Mouse (Mus musculus) cerebellum, postnatal 36 days (tissue): ENCODE measurements around the gene Hoxb6.

Source experiments
- DNase-seq, 2 experiments: peaks; one replicate each; pipeline ENCODE4 v3.0.0; 2021 to 2022; ENCODE audit warnings: mixed read lengths in 2 of 2

The Hoxb6 gene

DNA sequence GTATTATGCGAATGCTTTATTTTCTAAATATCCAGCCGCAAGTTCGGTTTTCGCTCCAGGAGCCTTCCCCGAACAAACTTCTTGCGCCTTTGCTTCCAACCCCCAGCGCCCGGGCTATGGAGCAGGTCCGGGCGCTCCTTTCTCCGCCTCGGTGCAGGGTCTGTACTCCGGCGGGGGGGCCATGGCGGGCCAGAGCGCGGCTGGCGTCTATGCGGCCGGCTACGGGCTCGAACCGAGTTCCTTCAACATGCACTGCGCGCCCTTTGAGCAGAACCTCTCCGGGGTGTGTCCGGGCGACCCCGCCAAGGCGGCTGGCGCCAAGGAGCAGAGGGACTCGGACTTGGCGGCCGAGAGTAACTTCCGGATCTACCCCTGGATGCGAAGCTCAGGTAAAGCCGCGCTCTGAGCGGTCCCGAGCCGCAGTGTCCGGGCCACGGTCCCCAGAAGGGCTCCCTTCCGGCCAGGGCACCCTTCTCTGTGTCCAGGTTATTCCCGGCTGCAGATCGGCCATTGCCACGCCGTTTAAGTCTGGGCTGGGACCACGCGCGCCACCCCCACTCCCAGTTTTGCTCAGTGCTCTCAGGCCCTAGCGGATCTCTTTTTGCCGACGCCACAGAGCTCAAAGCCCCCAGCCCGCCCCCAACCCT, 5.4 kb upstream of the Hoxb6 start:
- no peak for DNase-seq

DNA sequence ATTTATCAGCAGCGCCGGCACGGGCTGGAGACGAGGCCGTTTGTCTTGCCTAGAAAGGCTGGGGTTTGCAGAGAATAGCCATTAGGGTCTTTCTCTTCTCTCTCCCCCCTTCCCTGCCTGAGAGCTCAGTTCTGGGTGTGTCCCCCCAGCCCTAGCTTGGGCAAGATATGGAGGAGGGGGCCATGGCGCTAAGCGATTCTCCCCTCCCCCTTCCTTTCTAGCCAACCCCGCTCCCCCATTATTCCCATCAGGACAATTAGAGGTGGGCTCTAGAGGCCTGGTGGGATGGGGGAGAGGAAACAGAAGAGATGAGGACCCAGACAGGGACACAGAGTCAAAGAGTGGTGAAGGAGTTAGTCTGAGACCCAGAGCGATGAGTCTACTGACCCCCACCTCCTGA, 4.9 kb upstream of the Hoxb6 start:
- no peak for DNase-seq

- DNase-seq = no peak
Measured at GRCm38 (mm10) chr11:96288455-96289221, 3.6 kb upstream of the Hoxb6 start.

DNA sequence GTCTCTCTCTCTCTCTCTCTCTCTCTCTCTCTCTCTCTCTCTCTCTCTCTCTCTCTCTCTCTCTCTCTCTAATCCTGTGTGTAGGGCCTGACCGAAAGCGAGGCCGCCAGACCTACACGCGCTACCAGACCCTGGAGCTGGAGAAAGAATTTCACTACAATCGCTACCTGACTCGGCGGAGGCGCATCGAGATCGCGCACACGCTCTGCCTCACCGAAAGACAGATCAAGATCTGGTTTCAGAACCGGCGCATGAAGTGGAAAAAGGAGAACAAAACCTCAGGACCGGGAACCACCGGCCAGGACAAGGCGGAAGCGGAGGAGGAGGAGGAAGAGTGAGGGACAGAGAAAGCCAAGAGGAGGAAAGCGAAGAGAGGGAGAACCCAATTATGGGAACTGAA, 3.0 kb upstream of the Hoxb6 start:
- no peak for DNase-seq

GRCm38 (mm10) chr11:96289837-96290236, 2.4 kb upstream of the Hoxb6 start:
- DNase-seq = no peak

DNA sequence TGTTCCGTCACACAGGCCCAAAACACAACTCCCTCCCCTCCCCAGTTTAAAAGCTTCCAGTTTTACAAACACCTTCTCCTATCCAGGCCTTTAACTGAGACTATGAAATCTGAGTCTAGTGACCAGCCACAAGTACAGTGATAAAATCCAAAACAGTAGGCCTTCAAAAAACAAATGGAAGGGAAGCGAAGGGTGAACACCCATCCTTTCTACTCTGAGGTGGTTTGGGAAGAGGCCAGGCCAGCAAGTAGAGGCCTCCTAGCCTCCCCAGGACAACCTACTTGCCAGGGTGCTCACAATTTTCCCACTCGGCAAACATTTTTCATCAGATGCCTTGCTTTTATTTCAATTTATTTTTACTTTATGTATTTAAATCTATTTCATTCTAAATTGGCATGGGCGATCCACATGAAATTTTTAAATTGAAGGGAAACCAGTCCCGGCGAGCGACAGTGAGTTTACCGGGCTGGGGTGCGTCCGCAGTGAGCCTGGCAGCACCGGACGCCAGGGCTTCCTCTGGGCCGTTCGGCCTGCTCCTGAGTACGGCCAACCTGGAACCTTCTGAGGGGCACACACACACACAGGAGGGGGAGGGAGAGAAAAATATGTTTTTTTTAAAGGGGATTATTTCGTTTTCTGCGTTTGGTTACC, 1.4 kb upstream of the Hoxb6 start:
- DNase-seq = no peak

- no peak for DNase-seq
Measured at GRCm38 (mm10) chr11:96292565-96293301, 457 bp downstream of the Hoxb6 start.

DNA sequence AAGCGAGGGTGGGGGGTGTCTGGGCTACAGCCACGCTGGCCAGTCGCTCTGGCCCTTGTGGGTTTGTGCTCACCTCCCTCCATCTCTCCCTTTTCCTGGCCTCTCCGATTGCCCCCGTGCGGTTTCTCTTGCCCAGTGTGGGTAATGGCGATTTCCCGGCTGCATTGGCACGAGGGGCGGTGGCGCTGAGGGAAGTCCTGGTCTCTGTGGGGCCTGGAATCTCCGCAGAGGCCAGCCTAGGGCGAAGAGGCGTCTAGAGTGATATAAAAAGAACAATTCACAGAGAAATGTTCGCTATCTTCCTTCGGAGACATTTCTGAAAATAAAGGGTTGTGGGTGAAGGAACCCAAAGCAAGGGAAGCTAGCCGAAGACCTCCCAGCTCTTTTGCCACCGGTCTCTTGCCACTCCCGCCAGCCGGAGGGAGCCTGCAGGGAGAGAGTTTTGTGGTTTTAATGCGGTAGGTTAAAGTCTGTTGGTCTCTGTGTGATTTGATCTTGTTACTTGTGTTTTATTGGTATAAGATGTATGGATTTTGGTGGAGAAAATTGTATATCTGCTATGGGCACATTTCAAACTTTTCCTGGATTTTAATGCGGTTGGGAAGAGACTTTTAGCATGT, 1.1 kb downstream of the Hoxb6 start:
- DNase-seq = no peak

DNA sequence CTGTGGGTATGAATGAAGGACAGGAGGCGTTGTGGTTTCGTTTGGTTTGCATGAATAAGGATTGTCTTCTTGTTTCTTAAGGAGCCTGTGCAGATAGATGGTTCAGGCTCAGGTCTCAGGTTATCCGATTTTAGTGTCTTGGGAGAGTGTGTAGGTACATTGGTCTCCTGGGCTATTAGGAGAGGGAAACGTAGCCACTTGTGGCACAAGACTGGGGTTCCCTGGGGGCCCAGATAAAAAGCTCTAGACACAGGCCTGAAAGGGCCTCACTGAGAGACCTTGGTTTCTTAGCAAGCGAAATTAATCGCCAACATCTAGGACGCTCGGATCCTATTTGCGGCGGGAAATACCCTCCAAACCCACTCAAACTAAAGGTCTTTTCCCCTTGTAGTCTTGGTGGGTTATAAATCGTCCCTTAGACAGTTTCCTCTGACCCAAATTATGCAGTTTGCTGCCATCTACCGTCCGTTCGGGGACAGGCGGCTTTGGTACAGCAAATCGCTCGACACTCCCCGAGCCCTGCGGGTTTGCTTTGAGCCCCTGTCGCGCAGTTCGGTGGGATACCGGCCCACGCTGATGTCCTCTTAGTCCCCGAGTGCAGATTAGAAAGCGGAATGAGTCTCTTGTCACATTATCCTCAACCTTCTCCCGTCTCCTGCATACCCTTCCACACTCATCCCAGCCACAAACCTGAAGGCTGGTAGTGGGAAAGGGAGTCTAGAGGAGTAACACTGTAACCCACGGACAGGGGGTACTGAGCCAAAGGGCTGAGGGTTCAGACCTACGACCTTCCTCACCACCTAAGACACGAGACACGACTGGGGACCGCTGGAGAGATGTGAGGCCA, 2.2 kb downstream of the Hoxb6 start:
- DNase-seq = peak; percentile 48 to 51

DNA sequence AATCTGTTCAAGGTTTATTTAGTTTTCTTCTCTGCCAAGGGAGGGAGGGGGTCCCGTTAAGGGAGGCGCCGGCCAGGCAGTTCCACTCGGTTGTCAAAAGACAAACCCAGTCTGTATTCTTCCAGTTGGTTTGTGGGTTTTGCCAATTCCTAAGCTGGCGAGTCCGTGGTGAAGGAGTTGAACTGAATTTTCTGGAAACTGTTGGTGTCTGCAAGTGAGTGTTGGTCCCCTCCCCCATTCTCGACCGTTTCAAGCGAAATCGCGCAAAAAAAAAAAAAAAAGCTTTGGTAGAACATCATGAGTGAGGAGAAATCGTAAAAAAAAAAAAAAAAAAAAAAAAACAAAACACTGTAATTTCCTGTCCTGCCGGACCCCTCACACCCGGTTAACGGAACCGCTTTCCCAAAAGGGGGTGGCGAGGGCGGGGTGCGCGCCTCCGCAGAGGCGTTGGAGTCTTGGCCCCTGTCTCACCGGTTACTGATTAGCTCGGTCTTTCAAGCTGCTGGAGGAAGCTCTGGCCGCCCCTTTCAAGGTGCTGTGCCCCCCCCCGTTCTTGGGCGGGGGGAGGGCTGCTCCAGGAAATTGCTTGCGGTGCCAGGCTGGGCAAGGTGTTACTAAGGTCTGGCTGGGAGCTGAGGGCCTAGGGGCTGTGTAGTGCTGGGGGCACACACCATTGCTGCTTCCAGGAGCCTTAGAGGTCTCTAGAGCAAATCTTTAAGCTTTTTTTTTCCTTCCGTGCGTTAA, 3.0 kb downstream of the Hoxb6 start:
- no peak for DNase-seq

DNA sequence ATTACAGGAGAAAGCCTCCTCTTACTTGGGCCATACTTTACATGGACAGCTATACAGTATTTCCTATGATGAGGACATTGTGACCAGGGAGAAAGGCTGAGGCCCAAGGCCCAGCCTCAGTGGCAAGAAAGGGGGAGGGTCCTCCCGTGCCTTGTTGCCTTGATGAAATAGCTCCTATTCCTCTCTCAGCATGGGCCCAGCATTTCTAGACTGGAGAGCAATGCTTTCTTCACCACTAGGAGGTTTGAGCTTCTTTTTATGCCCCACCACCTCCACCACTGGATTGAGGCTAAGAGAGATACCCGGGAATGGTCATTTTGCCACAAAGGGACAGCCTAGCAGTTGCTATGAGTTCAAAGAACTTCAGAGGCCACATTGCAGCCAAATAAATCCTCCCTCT, 4.7 kb downstream of the Hoxb6 start:
- no peak for DNase-seq

- no peak for DNase-seq
Measured at GRCm38 (mm10) chr11:96297428-96297827, 5.2 kb downstream of the Hoxb6 start.

- DNase-seq = no peak
Measured at GRCm38 (mm10) chr11:96297968-96298635, 5.8 kb downstream of the Hoxb6 start.

DNA sequence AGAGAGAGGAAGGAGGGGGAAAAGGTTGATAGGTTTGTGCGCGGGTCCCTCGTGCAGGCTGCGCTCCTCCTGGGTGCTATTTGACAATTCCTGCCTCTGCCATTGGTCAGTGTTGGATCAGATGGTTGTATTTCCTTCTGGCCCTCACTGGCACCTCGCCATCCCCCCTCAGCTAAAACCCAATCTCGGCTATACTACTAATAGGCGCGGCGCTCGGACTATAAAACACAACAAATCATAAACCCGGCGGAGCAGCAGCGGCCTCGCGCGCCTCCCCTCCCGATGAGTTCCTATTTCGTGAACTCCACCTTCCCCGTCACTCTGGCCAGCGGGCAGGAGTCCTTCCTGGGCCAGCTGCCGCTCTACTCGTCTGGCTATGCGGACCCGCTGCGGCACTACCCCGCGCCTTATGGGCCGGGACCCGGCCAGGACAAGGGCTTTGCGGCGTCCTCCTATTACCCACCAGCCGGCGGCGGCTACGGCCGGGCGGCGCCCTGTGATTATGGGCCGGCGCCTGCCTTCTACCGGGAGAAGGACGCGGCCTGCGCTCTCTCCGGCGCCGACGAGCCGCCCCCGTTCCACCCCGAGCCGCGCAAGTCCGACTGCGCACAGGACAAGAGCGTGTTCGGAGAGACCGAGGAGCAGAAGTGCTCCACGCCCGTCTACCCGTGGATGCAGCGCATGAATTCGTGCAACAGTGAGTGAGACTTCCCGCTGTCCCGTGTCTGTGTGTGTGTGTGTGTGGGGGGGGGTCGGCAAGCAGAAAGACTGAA, 6.8 kb downstream of the Hoxb6 start:
- no peak for DNase-seq

DNA sequence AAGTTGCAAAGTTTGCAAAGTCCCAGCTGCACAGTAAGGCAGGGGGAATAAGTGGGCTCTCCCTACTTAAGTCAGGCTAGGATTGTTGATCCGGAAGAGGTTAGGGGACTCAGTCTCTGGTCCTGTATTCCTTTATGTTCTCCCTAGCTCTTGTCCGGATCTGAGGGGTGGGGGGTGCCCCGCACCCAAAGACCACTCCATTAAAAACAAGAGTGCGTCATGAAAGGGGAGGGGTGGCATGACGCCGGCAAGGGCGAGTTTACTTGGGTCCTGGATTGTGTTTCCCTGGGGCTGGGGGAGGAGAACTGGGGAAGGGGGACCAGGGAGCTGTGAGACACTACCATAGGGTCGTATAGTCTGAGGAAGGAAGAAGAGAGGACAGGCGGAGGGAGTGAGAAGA, 7.5 kb downstream of the Hoxb6 start:
- DNase-seq = no peak

DNA sequence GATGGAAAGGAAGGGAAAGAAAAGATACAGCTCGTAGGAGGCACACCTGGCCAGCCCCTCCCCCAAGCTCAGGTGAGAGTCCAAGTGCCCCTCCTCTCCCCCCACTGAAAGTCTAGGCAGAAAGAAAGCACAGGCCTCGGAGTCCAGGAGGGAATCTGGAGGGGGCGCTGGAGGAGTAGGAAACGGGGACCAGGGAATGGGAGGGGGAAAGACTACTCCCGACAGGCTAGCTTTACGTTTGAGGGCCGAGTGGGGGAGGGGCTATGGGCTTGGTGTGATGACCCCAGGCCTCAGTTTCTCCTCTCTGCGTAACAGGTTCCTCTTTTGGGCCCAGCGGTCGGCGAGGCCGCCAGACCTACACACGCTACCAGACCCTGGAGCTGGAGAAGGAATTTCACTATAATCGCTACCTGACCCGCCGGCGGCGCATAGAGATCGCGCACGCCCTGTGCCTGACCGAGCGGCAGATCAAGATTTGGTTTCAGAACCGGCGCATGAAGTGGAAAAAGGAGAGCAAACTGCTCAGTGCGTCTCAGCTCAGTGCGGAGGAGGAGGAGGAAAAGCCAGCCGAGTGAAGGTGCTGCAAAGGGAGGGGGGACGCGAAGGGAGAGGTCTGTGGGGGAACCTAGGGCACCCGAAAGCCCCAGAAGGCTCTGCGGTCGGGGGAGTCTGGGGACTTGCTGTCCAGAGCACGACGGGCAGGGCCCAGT, 8.2 kb downstream of the Hoxb6 start:
- DNase-seq = no peak

DNA sequence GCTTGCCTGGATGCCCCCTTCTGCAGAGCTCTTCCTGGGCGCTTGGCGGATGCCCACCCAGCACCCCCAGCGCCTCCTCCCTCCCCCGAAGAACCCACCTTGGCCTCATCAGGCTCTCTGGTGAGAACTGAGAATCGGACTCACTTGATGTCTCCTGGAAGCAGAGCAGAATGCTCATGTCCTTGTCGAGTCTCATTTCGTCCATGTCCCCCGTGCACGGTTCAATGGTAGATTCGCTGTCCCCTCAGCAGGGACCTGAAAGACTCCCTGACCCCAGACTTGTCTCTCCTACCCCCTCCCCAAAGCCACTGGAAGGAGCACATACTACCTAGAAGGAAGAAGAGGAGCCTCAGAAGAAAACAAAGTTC, 8.8 kb downstream of the Hoxb6 start:
- DNase-seq = no peak

GRCm38 (mm10) chr11:96301837-96302236, 9.6 kb downstream of the Hoxb6 start:
- DNase-seq = no peak
